Mouse (Mus musculus) stomach, embryonic 16.5 days (tissue): ENCODE measurements around the gene Pde4c. TPM values are rescaled to one million over a fixed set of nuclear protein-coding genes. Genes with fewer than 3 reads are reported as not detected.
A peak's percentile ranks its signal among the peaks of the same experiment; 100 is the strongest.

Source experiments
- ATAC-seq: fragments of 200-750 bp; cut with Nextera tagmentation; 2 replicates; pipeline ENCODE4 v1.8.0; 2017; ENCODE audit warnings: moderate number of reproducible peaks, moderate TSS enrichment; ENCODE audit not compliant: insufficient read depth, low FRiP score
- H3K27ac ChIP-seq: fragments of 300-500 bp; sonication (generic); 2 replicates; pipeline ENCODE4 v1.5.1; 2014; ENCODE audit warnings: low read length
- H3K27me3 ChIP-seq: fragments of 300-500 bp; sonication (generic); 2 replicates; pipeline ENCODE4 v1.6.1; 2014; ENCODE audit warnings: low read length, control low read depth, mixed read lengths; ENCODE audit not compliant: control insufficient read depth, insufficient read depth
- H3K36me3 ChIP-seq: fragments of 300-500 bp; sonication (generic); 2 replicates; pipeline ENCODE4 v1.6.1; 2014; ENCODE audit warnings: low read length; ENCODE audit not compliant: control insufficient read depth, insufficient read depth
- H3K4me1 ChIP-seq: fragments of 300-500 bp; sonication (generic); 2 replicates; pipeline ENCODE4 v1.6.1; 2014; ENCODE audit warnings: low read length, control low read depth, mixed read lengths; ENCODE audit not compliant: control insufficient read depth, insufficient read depth
- H3K4me2 ChIP-seq: fragments of 300-500 bp; sonication (generic); 2 replicates; pipeline ENCODE4 v1.6.1; 2014; ENCODE audit warnings: low read depth, low read length, mixed read lengths
- H3K4me3 ChIP-seq: fragments of 300-500 bp; sonication (generic); replicated peaks from 2 replicates; pipeline ENCODE4 v1.5.1; 2014; ENCODE audit warnings: mild to moderate bottlenecking, low read length
- H3K9ac ChIP-seq: fragments of 300-500 bp; sonication (generic); 2 replicates; pipeline ENCODE4 v1.6.1; 2014; ENCODE audit warnings: low read length
- H3K9me3 ChIP-seq: fragments of 300-500 bp; sonication (generic); replicated peaks from 2 replicates; pipeline ENCODE4 v1.6.1; 2016; ENCODE audit warnings: low read length, control low read depth; ENCODE audit not compliant: control insufficient read depth
- WGBS: fragments of 180-500 bp; shearing (Covaris S2); extraction: QIAGEN DNeasy Blood & Tissue Kit; methylation state at CpG from one replicate; pipeline ENCODE4 v1.1.7; 2014; 5-methylcytosine and 5-hydroxymethylcytosine counted together
- polyA plus RNA-seq: library from polyadenylated mRNA; unstranded; fragments of >200 nt; fragmentation: Nextera tagmentation; extraction: Ambion mirVana; gene quantifications from 2 replicates; pipeline ENCODE4 v1.2.1, GENCODE M21; 2015

Pde4c gene
- polyA plus RNA-seq, 1 experiment from 2014 or later, result 0.23 TPM

DNA sequence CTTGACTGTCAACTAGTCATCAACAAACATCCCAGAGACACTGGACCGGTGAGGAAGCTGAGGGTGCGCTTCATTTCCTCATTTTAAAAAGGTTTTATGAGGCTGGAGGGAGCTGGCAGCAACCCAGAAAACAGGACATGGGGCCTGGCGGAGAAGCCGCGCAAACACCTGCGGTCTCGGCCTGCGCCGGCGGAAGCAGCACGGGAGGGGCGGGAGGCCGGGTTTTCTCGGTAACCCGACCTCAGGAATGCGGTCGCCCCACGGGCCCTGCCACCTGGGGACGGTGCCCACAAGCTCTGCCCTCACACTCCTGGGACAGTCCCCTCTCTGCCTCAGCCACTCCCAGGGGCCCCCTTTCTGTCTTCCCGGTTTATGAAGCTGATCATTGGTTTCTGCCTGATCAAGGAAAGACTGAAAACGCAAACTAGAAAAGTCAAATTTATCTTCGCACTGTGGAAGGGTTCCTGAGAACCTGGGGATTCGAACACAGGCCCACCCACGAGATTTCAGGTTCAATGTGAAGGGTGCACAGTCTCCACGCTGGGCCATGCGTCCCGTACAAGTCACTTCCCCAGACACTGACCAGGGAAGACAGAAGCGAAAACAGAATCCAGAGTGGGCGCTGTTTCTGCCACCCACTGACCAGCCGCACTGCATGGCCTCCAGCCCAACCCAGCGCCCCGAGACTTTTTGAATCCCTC lies 28.1 kb upstream of the Pde4c start:
- H3K9me3 ChIP-seq, result no peaks in the 10 kb centered on the region
- H3K4me3 ChIP-seq, result no peak overlapping the region
- H3K4me1 ChIP-seq, result peaks cover 42% of the 10 kb centered on the region
- no peak for ATAC-seq
- peak overlapping the region; percentile 69 for H3K9ac ChIP-seq
- WGBS, result 26% methylated on average over 32 of the region's 32 CpGs
- peak overlapping the region; percentile 59; the same call in 1 of the 2 replicates for H3K4me2 ChIP-seq
- no peaks in the 10 kb centered on the region for H3K36me3 ChIP-seq
- H3K27ac ChIP-seq, result peak overlapping the region; percentile 91
- H3K27me3 ChIP-seq, result no peaks in the 10 kb centered on the region

DNA sequence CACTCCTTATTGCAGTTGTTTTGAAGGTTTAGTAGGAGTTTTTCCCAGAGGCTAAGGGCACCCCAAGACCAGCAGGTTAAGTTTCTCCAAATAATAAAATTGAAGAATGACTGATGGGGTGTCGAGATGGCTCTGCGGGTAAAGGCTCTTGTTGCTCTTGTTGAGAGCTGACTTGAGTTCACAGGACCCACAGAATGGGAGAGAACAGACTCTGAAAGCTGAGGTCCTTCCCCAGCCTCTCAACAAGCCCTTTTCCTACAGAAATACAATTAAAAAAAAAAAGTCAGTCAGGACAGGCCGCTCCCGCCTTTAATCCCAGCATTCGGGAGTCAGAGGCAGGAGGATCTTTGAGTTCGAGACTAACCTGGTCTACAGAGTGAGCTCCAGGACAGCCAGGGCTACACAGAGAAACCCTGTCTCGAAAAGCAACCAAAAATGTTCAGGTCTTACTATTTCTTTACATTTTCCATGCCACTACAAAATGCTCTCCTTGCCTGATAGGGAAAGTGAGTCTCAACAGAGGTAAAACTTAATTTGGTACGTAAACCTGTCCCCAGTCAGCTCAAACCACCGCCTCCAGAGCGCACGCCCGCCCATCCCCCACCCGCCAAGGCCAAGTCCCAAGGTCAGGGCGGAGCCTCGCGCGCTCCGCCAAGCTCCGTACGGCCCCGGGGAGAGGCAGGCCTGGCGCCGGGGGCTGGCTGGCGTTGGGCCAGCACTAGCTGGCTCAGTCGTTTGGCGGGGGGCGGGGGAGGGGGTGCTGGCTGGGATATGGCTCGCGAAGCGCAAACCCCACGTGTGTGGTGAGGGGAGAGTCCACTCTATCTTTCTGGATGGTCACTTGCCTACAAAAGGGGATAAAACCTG lies 27.3 kb upstream of the Pde4c start:
- H3K9me3 ChIP-seq, result no peaks in the 10 kb centered on the region
- peak overlapping the region; percentile 32 for H3K4me3 ChIP-seq
- H3K4me1 ChIP-seq, result peaks cover 45% of the 10 kb centered on the region
- WGBS, result 3% methylated on average over 30 of the region's 31 CpGs
- H3K27ac ChIP-seq, result peak overlapping the region; percentile 91
- no peaks in the 10 kb centered on the region for H3K27me3 ChIP-seq
- H3K9ac ChIP-seq, result peak overlapping the region; percentile 69
- peak; percentile 5; the same call in 1 of the 2 replicates for ATAC-seq
- peak overlapping the region; percentile 59 for H3K4me2 ChIP-seq
- no peaks in the 10 kb centered on the region for H3K36me3 ChIP-seq

DNA sequence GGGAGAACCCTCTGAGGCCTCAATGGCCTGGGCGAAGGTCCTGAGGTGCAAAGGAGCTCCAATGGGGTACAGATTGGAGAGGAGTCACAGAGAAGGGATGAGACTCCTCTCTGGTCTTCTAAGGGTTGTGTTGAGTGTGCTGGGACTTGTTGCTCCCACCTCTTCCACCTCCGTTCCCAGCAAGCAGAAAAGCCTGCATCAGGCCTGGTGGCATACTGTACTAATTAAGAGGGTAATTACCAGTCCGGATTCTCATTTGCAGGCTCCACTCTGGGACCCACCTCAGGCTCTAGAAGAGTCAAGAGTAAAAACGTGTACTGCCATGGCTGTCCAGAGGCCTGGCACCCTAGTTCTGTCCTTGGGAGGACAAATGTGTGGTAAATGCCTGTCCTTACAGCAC lies 26.6 kb upstream of the Pde4c start:
- 0 out of 2 replicates have a peak, but pooled peaks cover under 1% of the 10 kb centered on the region for H3K36me3 ChIP-seq
- H3K9me3 ChIP-seq, result no peaks in the 10 kb centered on the region
- H3K9ac ChIP-seq, result peak overlapping the region; percentile 69
- ATAC-seq, result no peak
- H3K27me3 ChIP-seq, result no peaks in the 10 kb centered on the region
- peaks cover 45% of the 10 kb centered on the region for H3K4me1 ChIP-seq
- WGBS, result 42% methylated on average over 4 of the region's 4 CpGs
- peak overlapping the region; percentile 59 for H3K4me2 ChIP-seq
- H3K27ac ChIP-seq, result peak overlapping the region; percentile 91
- peak overlapping the region; percentile 32 for H3K4me3 ChIP-seq

DNA sequence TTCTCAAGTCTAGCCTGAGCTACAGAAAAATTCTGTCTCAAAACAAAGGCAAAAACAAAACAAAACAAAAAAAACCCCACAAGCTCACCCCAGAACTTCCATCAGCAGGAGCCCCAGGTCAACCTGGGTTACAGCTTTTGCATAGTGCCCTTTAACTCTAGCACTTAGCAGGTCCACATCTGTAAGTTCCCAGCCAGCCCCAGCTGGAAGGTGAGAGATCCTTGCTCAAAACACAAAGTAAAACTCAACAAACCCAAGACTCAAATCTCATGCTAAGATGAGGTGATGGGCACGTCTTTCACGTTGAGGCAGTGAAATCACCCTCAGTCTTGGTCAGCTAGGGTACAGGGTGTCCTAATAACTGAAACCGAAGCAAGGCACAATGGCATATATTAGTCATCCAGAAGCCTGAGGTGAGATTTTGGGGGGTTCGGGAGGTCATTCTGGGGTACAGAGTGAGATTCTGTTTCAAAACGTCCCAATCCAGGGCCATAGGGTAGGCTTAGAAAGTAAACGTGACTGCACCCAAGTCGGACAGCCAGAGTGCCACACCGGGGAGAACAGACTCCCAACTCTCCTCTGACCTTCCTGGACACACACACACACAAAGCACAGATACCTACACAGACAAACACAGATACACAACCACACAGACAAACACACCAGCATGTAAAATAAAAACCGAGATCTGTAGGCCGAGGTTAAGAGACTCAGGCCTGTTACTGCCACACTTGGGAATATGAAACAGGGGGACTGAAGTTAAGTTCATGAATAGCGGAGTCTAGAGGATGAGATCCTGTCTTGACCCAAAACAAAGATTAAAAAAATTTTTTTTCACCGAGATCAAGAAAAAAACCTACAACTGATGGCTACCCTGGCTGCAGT lies 25.9 kb upstream of the Pde4c start:
- Histone ChIP-seq H3K4me3 (peak overlapping the region; percentile 99), H3K9ac (peak overlapping the region; percentile 69), H3K4me1 (peaks cover 48% of the 10 kb centered on the region), H3K4me2 (peak overlapping the region; percentile 43), H3K36me3 (0 out of 2 replicates have a peak, but pooled peaks cover 5% of the 10 kb centered on the region), H3K27me3 (no peaks in the 10 kb centered on the region), H3K9me3 (no peaks in the 10 kb centered on the region), H3K27ac (peak overlapping the region; percentile 91)
- ATAC-seq, result no peak
- WGBS, result 59% methylated on average over 12 of the region's 12 CpGs

DNA sequence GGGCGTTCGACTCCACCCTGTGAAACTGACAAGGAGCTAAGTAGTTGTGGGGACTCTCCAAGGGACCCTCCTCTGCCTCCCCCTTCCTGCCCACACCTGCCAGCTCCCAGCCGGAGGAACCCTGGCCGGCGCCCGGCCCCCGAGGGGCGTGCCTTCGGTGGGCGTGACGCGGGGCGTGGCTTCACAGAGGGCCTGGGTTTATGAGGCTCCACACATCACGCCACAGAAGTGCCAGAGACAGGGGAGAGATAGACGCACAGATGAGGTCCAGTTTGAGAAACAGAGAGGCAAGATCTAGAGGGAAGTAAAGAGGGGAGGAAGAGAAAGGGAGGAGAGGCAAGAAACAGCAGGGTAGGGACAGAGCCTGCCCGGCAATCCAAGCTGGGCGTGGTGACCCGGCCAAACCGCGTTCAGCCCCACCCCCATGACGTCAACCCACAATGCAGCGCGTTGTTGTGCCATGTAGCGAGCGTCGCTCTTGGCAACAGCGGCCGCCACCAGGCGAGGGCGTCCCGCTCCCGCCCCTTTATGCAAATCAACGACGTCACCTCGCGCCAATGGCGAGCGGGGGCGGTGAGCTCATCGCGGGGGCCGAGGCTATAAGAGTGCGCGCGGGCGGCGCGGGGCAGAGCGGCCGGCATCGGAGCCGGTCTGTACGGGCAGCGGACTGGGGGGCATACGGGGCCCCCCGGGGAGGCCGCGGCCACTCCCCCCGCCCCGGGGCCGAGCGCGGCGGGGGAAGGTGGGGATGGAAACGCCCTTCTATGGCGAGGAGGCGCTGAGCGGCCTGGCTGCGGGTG lies 25.0 kb upstream of the Pde4c start, which contains the start of gene Jund:
Jund (plus strand) TSS at position 640 of the 800 bp plus-strand sequence.
- peak; percentile 90 for ATAC-seq
- under 1% methylated on average over 66 of the region's 69 CpGs for WGBS
- H3K4me3 ChIP-seq, result peak within 1 kb of the TSS; percentile 99
- peak within 1 kb of the TSS; percentile 72 for H3K4me2 ChIP-seq
- peak within 1 kb of the TSS; percentile 100 for H3K9ac ChIP-seq
- H3K27me3 ChIP-seq, result no peaks in the 10 kb centered on the region
- no peaks in the 10 kb centered on the region for H3K9me3 ChIP-seq
- H3K27ac ChIP-seq, result peak within 1 kb of the TSS; percentile 99
- H3K36me3 ChIP-seq, result 0 out of 2 replicates have a peak, but pooled peaks cover 5% of the 10 kb centered on the region
- peaks cover 50% of the 10 kb centered on the region for H3K4me1 ChIP-seq

DNA sequence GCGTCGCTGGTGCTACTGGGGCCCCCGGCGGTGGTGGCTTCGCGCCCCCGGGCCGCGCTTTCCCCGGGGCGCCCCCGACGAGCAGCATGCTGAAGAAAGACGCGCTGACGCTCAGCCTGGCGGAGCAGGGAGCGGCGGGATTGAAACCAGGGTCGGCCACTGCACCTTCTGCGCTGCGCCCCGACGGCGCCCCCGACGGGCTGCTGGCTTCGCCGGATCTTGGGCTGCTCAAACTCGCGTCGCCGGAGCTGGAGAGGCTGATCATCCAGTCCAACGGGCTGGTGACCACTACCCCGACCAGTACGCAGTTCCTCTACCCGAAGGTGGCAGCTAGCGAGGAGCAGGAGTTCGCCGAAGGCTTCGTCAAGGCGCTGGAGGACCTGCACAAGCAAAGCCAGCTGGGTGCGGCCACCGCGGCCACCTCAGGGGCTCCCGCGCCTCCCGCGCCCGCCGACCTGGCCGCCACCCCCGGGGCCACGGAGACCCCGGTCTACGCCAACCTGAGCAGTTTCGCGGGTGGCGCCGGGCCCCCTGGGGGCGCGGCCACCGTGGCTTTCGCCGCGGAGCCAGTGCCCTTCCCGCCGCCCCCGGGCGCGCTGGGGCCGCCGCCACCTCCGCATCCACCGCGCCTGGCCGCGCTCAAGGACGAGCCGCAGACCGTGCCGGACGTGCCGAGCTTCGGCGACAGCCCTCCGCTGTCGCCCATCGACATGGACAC lies 24.2 kb upstream of the Pde4c start:
- Histone ChIP-seq H3K4me1 (peaks cover 50% of the 10 kb centered on the region), H3K9me3 (no peaks in the 10 kb centered on the region), H3K36me3 (0 out of 2 replicates have a peak, but pooled peaks cover 5% of the 10 kb centered on the region), H3K9ac (peak overlapping the region; percentile 100), H3K27me3 (no peaks in the 10 kb centered on the region), H3K4me2 (peak overlapping the region; percentile 72), H3K27ac (peak overlapping the region; percentile 99), H3K4me3 (peak overlapping the region; percentile 99)
- peak; percentile 5 for ATAC-seq
- WGBS, result under 1% methylated on average over 77 of the region's 89 CpGs

DNA sequence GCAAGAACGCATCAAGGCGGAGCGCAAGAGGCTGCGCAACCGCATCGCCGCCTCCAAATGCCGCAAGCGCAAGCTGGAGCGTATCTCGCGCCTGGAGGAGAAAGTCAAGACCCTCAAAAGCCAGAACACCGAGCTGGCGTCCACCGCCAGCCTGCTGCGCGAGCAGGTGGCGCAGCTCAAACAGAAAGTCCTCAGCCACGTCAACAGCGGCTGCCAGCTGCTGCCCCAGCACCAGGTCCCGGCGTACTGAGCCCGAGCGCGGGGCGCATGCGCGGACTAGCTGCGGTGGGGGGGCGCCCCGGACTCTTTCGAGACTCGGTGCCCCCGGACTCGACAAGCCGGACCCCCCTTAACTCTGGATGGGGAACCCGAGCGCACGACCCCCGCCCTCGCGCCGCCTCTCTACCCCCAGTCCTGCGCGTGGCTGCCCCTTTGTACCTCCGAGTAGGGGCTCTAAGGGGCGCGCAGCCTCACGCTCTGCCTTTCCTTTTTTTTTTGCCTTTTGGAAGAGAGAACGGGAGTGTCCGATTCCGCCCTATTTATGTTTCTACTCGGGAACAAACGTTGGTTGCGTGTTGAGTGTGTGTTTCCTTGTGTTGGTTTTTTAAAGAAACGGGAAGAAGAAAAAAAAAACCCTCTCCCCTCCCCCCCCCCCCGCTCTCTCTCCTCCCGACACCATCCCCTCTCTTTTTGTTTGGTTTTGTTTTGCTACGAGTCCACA lies 23.5 kb upstream of the Pde4c start:
- Histone ChIP-seq H3K4me3 (peak overlapping the region; percentile 99), H3K36me3 (0 out of 2 replicates have a peak, but pooled peaks cover 5% of the 10 kb centered on the region), H3K9me3 (no peaks in the 10 kb centered on the region), H3K27ac (peak overlapping the region; percentile 99), H3K27me3 (no peaks in the 10 kb centered on the region), H3K4me1 (peaks cover 50% of the 10 kb centered on the region), H3K4me2 (peak overlapping the region; percentile 72), H3K9ac (peak overlapping the region; percentile 100)
- WGBS, result under 1% methylated on average over 58 of the region's 59 CpGs
- ATAC-seq, result no peak
